Mouse (Mus musculus) limb, embryonic 13.5 days (tissue): Measurements from ENCODE around the gene Itk. TPM values are rescaled to one million over a fixed set of nuclear protein-coding genes. Genes with fewer than 3 reads are reported as not detected.
A peak's percentile ranks its signal among the peaks of the same experiment; 100 is the strongest.

Source experiments
- ATAC-seq: fragments of 200-750 bp; cut with Nextera tagmentation; 2 replicates; pipeline ENCODE4 v1.8.0; 2017; ENCODE audit warnings: low read depth, moderate number of reproducible peaks, moderate TSS enrichment; ENCODE audit not compliant: low FRiP score
- H3K27ac ChIP-seq: fragments of 300-500 bp; sonication (generic); 2 replicates; pipeline ENCODE4 v1.5.1; 2015; ENCODE audit warnings: inconsistent platforms, mild to moderate bottlenecking, moderate library complexity
- H3K27me3 ChIP-seq: fragments of 300-500 bp; sonication (generic); 2 replicates; pipeline ENCODE4 v1.6.1; 2015; ENCODE audit warnings: mild to moderate bottlenecking, inconsistent platforms
- H3K36me3 ChIP-seq: fragments of 300-500 bp; sonication (generic); 2 replicates; pipeline ENCODE4 v1.6.1; 2015; ENCODE audit warnings: inconsistent platforms, mild to moderate bottlenecking, moderate library complexity
- H3K4me1 ChIP-seq: fragments of 300-500 bp; sonication (generic); 2 replicates; pipeline ENCODE4 v1.6.1; 2015; ENCODE audit warnings: inconsistent platforms
- H3K4me2 ChIP-seq: fragments of 300-500 bp; sonication (generic); replicated peaks from 2 replicates; pipeline ENCODE4 v1.6.1; 2015; ENCODE audit warnings: inconsistent platforms, mild to moderate bottlenecking, moderate library complexity
- H3K4me3 ChIP-seq: fragments of 300-500 bp; sonication (generic); 2 replicates; pipeline ENCODE4 v1.5.1; 2015; ENCODE audit warnings: moderate library complexity, mild to moderate bottlenecking, inconsistent platforms
- H3K9ac ChIP-seq: fragments of 300-500 bp; sonication (generic); 2 replicates; pipeline ENCODE4 v1.6.1; 2015; ENCODE audit warnings: mild to moderate bottlenecking, inconsistent platforms
- H3K9me3 ChIP-seq: fragments of 300-500 bp; sonication (generic); 2 replicates; pipeline ENCODE4 v1.6.1; 2016; ENCODE audit warnings: inconsistent platforms
- WGBS: fragments of 180-500 bp; shearing (Covaris S2); methylation state at CpG from one replicate; pipeline ENCODE4 v1.1.7; 2015; 5-methylcytosine and 5-hydroxymethylcytosine counted together
- polyA plus RNA-seq: library from polyadenylated mRNA; unstranded; fragments of >200 nt; fragmentation: Nextera tagmentation; extraction: Ambion mirVana; gene quantifications from 2 replicates; pipeline ENCODE4 v1.2.1, GENCODE M21; 2015

Gene Itk
- polyA plus RNA-seq, 1 experiment from 2014 or later, result 0.04 TPM

DNA sequence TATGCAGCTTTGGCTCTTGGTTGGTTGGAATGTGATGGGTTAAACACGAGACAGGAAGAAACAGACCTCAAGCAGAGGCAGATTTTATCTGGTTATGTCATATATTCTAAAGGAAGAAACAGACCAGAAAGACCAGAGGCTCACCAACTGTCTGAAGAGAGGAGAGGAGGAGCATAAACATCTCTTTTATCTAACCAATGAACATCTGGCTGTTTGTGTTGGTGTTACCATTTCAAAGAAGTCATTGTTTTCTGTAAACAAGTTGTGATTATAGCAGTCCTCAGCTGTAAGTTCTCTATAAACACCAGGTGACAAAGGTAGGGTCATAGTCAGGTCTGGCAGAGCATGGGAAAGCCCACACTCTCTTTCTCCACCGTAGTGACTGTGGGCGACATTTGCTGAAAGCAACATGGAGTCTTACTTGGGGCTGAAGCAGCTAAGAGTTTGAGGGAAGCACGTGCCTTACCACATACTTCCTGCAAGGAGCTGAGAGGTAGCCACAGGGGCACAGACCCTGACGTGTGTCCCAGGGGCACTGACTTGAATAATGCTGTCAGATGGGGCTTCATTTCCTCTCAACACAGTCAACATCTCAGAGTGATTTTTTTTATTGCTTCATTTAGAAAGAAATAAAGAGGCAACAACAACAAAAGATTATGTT, 45.3 kb downstream of the Itk start:
- H3K36me3 ChIP-seq, result no peaks in the 10 kb centered on the region
- H3K27me3 ChIP-seq, result no peaks in the 10 kb centered on the region
- no peaks in the 10 kb centered on the region for H3K9me3 ChIP-seq
- no peak overlapping the region for H3K27ac ChIP-seq
- no peak overlapping the region for H3K9ac ChIP-seq
- H3K4me3 ChIP-seq, result no peak overlapping the region
- peaks cover 27% of the 10 kb centered on the region for H3K4me1 ChIP-seq
- ATAC-seq, result no peak
- no peak overlapping the region for H3K4me2 ChIP-seq
- 33% methylated on average over 5 of the region's 5 CpGs for WGBS

DNA sequence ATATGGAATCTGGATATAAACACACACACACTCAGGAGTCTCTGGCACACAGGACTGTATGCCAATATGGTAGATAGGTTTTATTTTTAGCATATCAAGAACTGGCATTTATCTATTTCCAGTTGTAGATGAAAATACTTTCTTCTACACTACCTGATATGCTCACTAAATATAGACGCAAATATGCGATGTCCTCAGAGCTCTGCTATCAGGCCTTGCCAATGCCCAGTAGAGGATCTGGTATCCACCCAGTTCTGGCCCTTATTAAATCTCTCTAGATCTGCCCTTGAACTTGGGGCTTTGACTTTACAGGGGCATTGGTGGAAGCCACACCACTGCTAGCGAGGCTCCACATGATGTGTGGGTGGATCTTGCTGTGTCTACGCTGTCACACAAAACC, 47.4 kb downstream of the Itk start:
- H3K4me2 ChIP-seq, result no peak overlapping the region
- WGBS, result 95% methylated on average over 4 of the region's 4 CpGs
- H3K4me3 ChIP-seq, result no peak overlapping the region
- H3K27ac ChIP-seq, result no peak overlapping the region
- H3K4me1 ChIP-seq, result peaks cover 13% of the 10 kb centered on the region
- H3K27me3 ChIP-seq, result no peaks in the 10 kb centered on the region
- no peaks in the 10 kb centered on the region for H3K36me3 ChIP-seq
- H3K9me3 ChIP-seq, result no peaks in the 10 kb centered on the region
- no peak overlapping the region for H3K9ac ChIP-seq
- no peak for ATAC-seq

DNA sequence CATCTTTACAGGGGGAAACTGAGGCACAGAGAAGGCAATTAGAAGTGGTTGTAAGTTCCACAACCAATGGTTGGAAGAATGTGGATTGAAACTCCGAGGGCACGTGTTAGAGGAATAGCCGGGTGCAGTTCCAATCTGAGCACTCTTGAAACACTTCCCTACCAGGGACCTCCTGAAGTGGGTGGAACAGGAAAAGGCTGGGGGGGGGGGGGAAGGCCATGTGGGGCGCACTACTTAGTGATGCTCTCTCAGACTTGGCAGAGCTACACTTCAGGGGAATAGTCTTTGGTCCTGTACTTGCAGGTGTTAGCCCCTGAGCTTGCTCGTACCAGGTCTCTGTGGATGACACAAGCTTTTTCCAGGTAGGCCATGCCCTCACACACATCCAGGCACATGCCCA, 53.3 kb downstream of the Itk start:
- no peak for ATAC-seq
- Histone ChIP-seq H3K4me2 (no peak overlapping the region), H3K9ac (no peak overlapping the region), H3K36me3 (no peaks in the 10 kb centered on the region), H3K9me3 (no peaks in the 10 kb centered on the region), H3K4me3 (no peak overlapping the region), H3K4me1 (peaks cover 6% of the 10 kb centered on the region), H3K27me3 (no peaks in the 10 kb centered on the region), H3K27ac (no peak overlapping the region)
- 92% methylated on average over 5 of the region's 5 CpGs for WGBS

DNA sequence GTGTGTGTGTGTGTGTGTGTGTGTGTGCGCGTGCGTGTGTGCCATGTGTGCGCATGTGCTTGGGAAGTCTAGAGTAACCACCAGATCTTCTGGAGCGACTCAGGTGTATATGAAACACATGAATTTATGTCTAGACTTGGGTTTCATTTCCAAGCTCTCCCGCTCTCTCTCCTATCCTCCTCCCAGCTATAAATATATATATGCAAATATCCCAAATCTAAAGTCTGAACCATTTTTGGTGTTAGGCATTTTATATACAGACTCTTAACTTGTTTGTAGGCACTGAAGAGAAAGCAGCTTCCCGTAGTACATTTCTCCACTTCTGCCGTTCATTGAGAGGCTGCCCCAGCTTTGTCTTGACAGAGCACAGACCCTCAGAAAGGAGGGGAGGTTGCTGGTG, 57.1 kb downstream of the Itk start:
- Histone ChIP-seq H3K4me3 (no peak overlapping the region), H3K4me1 (peaks cover 2% of the 10 kb centered on the region; the same call in 1 of the 2 replicates), H3K9ac (no peak overlapping the region), H3K36me3 (no peaks in the 10 kb centered on the region), H3K4me2 (no peak overlapping the region), H3K27ac (no peak overlapping the region), H3K27me3 (no peaks in the 10 kb centered on the region), H3K9me3 (no peaks in the 10 kb centered on the region)
- 91% methylated on average over 8 of the region's 8 CpGs for WGBS
- ATAC-seq, result no peak

DNA sequence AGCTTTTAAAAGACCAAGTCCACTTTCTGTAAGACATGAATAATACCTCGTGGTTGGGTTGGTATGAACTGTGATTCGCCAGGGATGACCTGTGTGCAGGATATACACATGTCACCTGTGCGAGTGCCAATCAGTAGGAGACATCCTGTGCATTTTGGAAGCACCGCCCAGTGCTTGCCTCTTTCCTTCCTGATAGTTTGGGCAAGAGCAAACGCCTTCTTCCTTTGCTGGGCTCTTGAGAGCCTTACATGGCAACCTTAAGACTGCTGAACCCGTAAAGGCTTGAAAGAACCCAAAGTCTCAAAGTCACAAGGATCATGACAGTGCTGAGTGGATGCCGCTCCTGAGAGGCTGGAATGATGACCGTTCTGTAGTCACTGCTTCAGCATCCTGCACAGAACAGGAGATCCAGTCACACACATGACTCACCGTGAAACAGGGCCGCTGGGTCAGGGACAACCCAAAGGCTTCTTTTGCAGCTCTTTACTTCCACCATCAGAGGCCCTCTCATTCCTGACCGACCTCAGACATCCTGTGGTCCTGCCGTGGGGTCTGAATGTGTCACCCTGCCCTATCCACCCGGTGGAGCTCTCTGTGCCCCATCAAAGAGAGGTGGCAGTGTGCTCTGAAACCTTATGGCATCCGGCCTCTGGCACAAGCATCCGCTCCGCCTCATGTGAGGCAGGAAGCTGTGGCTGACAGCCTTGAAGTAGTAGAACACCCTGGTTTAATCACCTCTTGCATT, 62.9 kb downstream of the Itk start:
- H3K9me3 ChIP-seq, result no peaks in the 10 kb centered on the region
- ATAC-seq, result no peak
- peaks cover 8% of the 10 kb centered on the region for H3K4me1 ChIP-seq
- H3K36me3 ChIP-seq, result no peaks in the 10 kb centered on the region
- H3K4me2 ChIP-seq, result no peak overlapping the region
- no peak overlapping the region for H3K4me3 ChIP-seq
- no peak overlapping the region for H3K9ac ChIP-seq
- no peaks in the 10 kb centered on the region for H3K27me3 ChIP-seq
- no peak overlapping the region for H3K27ac ChIP-seq
- 87% methylated on average over 16 of the region's 16 CpGs for WGBS

DNA sequence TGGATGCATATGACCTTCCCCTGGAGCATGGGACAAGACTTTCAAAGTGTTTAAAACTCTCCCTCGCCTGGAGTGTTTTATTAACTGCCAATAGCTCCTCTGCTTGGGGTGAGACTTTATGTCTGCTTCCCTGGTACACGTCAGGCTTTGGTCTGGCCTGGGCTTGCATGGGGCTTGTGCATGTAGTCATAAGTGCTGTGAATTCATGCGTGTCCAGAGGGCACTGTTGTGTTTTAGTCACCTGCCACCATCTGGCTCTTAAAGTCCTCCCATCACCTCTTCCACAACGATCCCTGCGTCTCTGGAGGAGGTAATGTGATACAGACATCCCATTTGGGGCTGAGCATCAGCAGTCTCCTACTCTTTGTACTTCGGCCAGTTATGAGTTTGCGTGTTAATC, 67.8 kb downstream of the Itk start:
- 24% methylated on average over 7 of the region's 7 CpGs for WGBS
- H3K36me3 ChIP-seq, result no peaks in the 10 kb centered on the region
- H3K4me2 ChIP-seq, result no peak overlapping the region
- H3K4me3 ChIP-seq, result no peak overlapping the region
- H3K27me3 ChIP-seq, result no peaks in the 10 kb centered on the region
- H3K27ac ChIP-seq, result no peak overlapping the region
- peaks cover 10% of the 10 kb centered on the region for H3K4me1 ChIP-seq
- no peak overlapping the region for H3K9ac ChIP-seq
- H3K9me3 ChIP-seq, result no peaks in the 10 kb centered on the region
- no peak for ATAC-seq

DNA sequence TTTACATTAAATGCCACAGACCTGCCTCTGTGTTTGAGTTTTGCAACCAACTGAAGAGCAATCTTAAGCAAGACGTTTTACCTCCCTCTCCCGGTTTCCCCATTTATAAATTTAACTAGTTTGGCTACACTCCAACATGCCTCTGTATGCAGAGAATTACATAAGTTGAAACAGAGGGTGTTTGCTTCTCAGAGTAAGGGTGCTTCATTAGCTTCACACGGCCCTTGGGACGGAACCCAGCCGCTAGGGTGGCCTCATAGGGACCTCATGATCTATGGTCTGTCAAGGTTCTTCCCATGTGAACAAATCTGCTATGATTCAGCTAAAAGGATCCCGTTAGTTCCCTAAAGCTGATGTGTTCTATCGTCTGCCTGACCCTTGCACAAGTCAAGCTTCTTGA, 74.8 kb downstream of the Itk start:
- peaks cover 42% of the 10 kb centered on the region for H3K4me1 ChIP-seq
- ATAC-seq, result no peak
- WGBS, result 39% methylated on average over 7 of the region's 7 CpGs
- H3K27ac ChIP-seq, result peak overlapping the region; percentile 33; the same call in 1 of the 2 replicates
- no peak overlapping the region for H3K4me2 ChIP-seq
- H3K27me3 ChIP-seq, result no peaks in the 10 kb centered on the region; the same call in 1 of the 2 replicates
- H3K4me3 ChIP-seq, result no peak overlapping the region
- no peaks in the 10 kb centered on the region for H3K9me3 ChIP-seq
- no peaks in the 10 kb centered on the region for H3K36me3 ChIP-seq
- no peak overlapping the region for H3K9ac ChIP-seq

DNA sequence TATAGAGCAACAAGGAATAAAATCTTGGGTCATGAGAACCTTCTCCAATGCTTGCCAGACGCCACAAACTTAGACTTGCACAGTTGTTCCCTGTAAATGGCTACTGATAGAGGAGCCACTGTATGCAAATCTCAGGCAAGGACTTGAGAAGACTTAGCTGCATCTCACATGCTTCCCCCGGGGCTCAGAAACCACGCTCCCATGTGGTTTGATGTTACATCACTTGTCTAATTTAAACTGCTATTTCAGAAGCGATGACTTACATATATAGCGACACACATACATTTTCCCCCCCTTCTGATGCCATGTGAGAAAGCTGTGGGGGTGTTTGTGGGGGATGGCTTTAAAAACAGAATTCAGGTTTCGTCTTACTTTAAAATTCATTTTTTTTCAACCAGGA, 75.5 kb downstream of the Itk start:
- H3K4me3 ChIP-seq, result no peak overlapping the region
- no peak overlapping the region for H3K4me2 ChIP-seq
- H3K27ac ChIP-seq, result no peak overlapping the region
- no peak for ATAC-seq
- H3K9ac ChIP-seq, result no peak overlapping the region
- WGBS, result 69% methylated on average over 6 of the region's 6 CpGs
- no peaks in the 10 kb centered on the region for H3K36me3 ChIP-seq
- no peaks in the 10 kb centered on the region; the same call in 1 of the 2 replicates for H3K27me3 ChIP-seq
- H3K4me1 ChIP-seq, result peaks cover 49% of the 10 kb centered on the region
- no peaks in the 10 kb centered on the region for H3K9me3 ChIP-seq

DNA sequence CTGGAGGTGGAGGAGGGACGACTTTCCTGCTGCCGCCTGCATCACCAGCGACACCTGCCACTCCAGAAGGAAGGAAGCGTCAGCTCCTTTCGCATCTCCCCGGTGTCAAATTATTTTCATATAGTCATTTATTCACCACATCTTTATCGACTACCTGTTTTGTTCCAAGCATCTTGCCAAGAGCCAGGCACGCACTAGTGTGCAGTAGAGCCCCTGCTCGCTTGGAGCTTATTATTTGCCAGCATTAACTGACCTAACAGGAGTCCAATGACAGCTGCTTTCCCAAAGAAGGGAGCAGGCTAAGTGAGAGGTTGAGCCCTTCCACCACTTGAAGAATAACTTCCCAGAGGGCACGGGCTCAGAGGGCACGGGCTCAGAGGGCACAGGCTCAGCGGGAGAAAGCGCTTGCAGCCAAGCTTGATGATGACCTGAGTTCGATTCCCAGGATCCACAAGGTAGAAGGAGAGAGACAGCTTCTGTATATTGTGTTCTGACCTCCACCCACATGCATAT, 76.7 kb downstream of the Itk start, which contains the start of gene Cyfip2:
Gene Cyfip2, minus strand, starts transcription at position 337 of the 513 bp plus-strand sequence.
- 8% methylated on average over 14 of the region's 14 CpGs for WGBS
- ATAC-seq, result 0 out of 2 replicates have a peak, but pooled peaks have one; percentile 24
- H3K4me2 ChIP-seq, result peak within 1 kb of the TSS; percentile 97
- peaks cover 53% of the 10 kb centered on the region for H3K4me1 ChIP-seq
- H3K27ac ChIP-seq, result no peak within 1 kb of the TSS
- H3K9ac ChIP-seq, result peak within 1 kb of the TSS; percentile 77
- peak within 1 kb of the TSS; percentile 79 for H3K4me3 ChIP-seq
- H3K36me3 ChIP-seq, result no peaks in the 10 kb centered on the region
- H3K9me3 ChIP-seq, result no peaks in the 10 kb centered on the region
- no peaks in the 10 kb centered on the region; the same call in 1 of the 2 replicates for H3K27me3 ChIP-seq

DNA sequence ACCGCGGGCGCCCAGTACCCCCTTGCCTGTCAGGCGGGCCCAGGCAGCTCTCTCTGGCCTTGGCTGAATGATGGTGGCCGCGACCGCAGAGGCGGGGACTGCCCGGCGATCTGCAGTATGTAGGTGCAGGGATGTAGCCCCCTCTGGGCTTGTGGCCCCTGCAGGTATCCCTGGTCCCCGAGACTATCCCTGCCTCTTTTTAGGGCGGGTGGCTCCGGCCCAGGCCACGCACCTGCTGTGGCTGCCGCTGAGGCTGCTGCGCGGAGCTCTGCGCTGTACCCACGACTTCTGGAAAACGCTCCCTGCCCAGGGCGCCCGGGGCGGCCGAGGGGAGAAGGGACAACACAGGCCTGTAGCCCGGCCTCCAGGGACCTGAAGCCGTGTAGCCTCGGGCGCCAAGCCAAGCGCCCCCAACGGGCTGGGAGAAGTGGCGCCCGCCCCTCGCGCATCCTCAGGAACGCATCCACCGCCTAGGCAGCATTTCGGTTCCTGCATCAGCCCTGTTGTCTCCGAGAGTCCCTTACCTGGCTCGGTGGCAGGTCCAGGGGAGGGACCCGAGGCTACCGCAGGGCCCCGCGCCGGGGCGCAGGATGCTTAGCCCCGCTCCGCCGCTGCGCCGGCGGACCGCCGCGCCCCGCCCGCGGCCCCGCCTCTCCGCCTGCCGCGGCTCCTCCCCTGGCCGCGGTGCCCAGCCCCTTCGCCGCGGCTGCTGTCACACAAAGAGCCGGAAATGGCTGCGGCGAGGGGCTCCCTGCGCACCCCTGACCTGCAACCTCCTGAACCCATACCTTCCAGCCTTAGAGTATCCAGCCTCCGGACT, 77.4 kb downstream of the Itk start:
- no peak overlapping the region for H3K27ac ChIP-seq

DNA sequence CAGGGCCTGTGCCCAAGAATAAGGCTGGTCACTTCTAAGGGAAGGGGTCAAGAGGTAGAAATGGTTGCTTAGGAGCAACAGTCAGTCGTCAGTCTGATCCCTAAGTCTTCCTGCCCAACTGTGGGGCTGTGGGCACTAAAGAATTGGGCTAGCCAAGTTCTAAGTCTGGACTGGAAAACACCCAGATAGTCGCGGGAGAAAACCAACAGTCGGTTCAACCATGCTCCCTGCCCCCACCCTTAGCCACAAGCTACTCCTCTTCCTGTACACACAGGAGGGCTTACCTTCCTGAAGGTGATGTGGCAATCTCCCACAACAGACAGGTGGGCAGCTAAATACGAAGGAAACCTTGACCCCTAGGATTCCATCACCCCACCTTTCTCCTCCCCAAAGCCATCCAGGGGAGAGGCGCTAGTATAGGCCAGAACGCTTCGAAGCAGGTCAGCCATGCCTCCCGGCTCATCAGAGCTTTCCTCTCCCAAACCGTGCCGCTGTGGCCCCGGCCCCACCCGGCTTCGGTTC, 78.1 kb downstream of the Itk start:
- Histone ChIP-seq H3K4me2 (peak overlapping the region; percentile 97), H3K36me3 (no peaks in the 10 kb centered on the region), H3K9me3 (no peaks in the 10 kb centered on the region), H3K9ac (peak overlapping the region; percentile 77), H3K27ac (no peak overlapping the region), H3K4me1 (peaks cover 53% of the 10 kb centered on the region), H3K4me3 (peak overlapping the region; percentile 79), H3K27me3 (no peaks in the 10 kb centered on the region; the same call in 1 of the 2 replicates)
- 11% methylated on average over 14 of the region's 14 CpGs for WGBS
- peak; percentile 11; the same call in 1 of the 2 replicates for ATAC-seq

More for the DNA sequence above, 77.4 kb downstream of the Itk start:
- Histone ChIP-seq H3K9me3 (no peaks in the 10 kb centered on the region), H3K4me3 (peak overlapping the region; percentile 79), H3K4me1 (peaks cover 53% of the 10 kb centered on the region), H3K4me2 (peak overlapping the region; percentile 97), H3K36me3 (no peaks in the 10 kb centered on the region), H3K9ac (peak overlapping the region; percentile 77), H3K27me3 (no peaks in the 10 kb centered on the region; the same call in 1 of the 2 replicates)
- peak; percentile 78 for ATAC-seq
- WGBS, result under 1% methylated on average over 50 of the region's 71 CpGs
